Mouse (Mus musculus): ENCODE measurements at regions not wholly inside any gene's neighbourhood (a gene's known extent, or its start where the extent isn't known, plus 50 kb on each side); places are given as distances from the start of the nearest gene placed in this dataset.

- no peak for TF ChIP-seq POLR2A (IDR thresholded peaks at IDR 0.05; ENCODE audit: control insufficient read depth, low read depth, low read length)
- TF ChIP-seq CTCF (IDR thresholded peaks at IDR 0.05; ENCODE audit: control insufficient read depth, insufficient read depth, insufficient replicate concordance, low read depth, low read length): no peak
- no peaks in the 10 kb centered on the region for H3K36me3 ChIP-seq (ENCODE audit: control insufficient read depth, insufficient read depth, low read length)
- H3K27ac ChIP-seq (ENCODE audit: control insufficient read depth, insufficient read depth, low read depth, low read length): no peak overlapping the region
- no peaks in the 10 kb centered on the region for H3K4me1 ChIP-seq (ENCODE audit: control insufficient read depth, insufficient read depth, low read length)
- no peak overlapping the region for H3K4me3 ChIP-seq (ENCODE audit: control insufficient read depth, low read depth, low read length)
- no peaks in the 10 kb centered on the region for H3K27me3 ChIP-seq (ENCODE audit: control insufficient read depth, insufficient read depth, low read length)
Observed at GRCm38 (mm10) chr3:148115576-148115975, 874.8 kb downstream of the Adgrl2 start.

GRCm38 (mm10) chr3:148112204-148112603, 878.2 kb downstream of the Adgrl2 start:
- Histone ChIP-seq H3K4me1 (ENCODE audit: control insufficient read depth, insufficient read depth, low read length) (no peaks in the 10 kb centered on the region), H3K27ac (ENCODE audit: control insufficient read depth, insufficient read depth, low read depth, low read length) (no peak overlapping the region), H3K4me3 (ENCODE audit: control insufficient read depth, low read depth, low read length) (no peak overlapping the region), H3K36me3 (ENCODE audit: control insufficient read depth, insufficient read depth, low read length) (no peaks in the 10 kb centered on the region), H3K27me3 (ENCODE audit: control insufficient read depth, insufficient read depth, low read length) (no peaks in the 10 kb centered on the region)
- TF ChIP-seq CTCF (IDR thresholded peaks at IDR 0.05; ENCODE audit: control insufficient read depth, insufficient read depth, insufficient replicate concordance, low read depth, low read length) (no peak), POLR2A (IDR thresholded peaks at IDR 0.05; ENCODE audit: control insufficient read depth, low read depth, low read length) (no peak)

- Histone ChIP-seq H3K4me1 (ENCODE audit: control insufficient read depth, insufficient read depth, low read length) (no peaks in the 10 kb centered on the region), H3K27me3 (ENCODE audit: control insufficient read depth, insufficient read depth, low read length) (no peaks in the 10 kb centered on the region), H3K36me3 (ENCODE audit: control insufficient read depth, insufficient read depth, low read length) (no peaks in the 10 kb centered on the region), H3K27ac (ENCODE audit: control insufficient read depth, insufficient read depth, low read depth, low read length) (no peak overlapping the region), H3K4me3 (ENCODE audit: control insufficient read depth, low read depth, low read length) (no peak overlapping the region)
- no peak for TF ChIP-seq CTCF (IDR thresholded peaks at IDR 0.05; ENCODE audit: control insufficient read depth, insufficient read depth, insufficient replicate concordance, low read depth, low read length)
Observed at GRCm38 (mm10) chr3:148107031-148107430, 883.3 kb downstream of the Adgrl2 start.

- Histone ChIP-seq H3K4me3 (ENCODE audit: control insufficient read depth, low read depth, low read length) (no peak overlapping the region), H3K27ac (ENCODE audit: control insufficient read depth, insufficient read depth, low read depth, low read length) (no peak overlapping the region), H3K36me3 (ENCODE audit: control insufficient read depth, insufficient read depth, low read length) (no peaks in the 10 kb centered on the region), H3K27me3 (ENCODE audit: control insufficient read depth, insufficient read depth, low read length) (no peaks in the 10 kb centered on the region), H3K4me1 (ENCODE audit: control insufficient read depth, insufficient read depth, low read length) (no peaks in the 10 kb centered on the region)
- TF ChIP-seq CTCF (IDR thresholded peaks at IDR 0.05; ENCODE audit: control insufficient read depth, insufficient read depth, insufficient replicate concordance, low read depth, low read length): no peak
- no peak for TF ChIP-seq POLR2A (IDR thresholded peaks at IDR 0.05; ENCODE audit: control insufficient read depth, low read depth, low read length)
Observed at GRCm38 (mm10) chr3:148093930-148094329, 896.4 kb downstream of the Adgrl2 start.

- TF ChIP-seq CTCF (IDR thresholded peaks at IDR 0.05; ENCODE audit: control insufficient read depth, insufficient read depth, insufficient replicate concordance, low read depth, low read length): no peak
- no peak overlapping the region for H3K4me3 ChIP-seq (ENCODE audit: control insufficient read depth, low read depth, low read length)
- no peaks in the 10 kb centered on the region for H3K36me3 ChIP-seq (ENCODE audit: control insufficient read depth, insufficient read depth, low read length)
- H3K27me3 ChIP-seq (ENCODE audit: control insufficient read depth, insufficient read depth, low read length): no peaks in the 10 kb centered on the region
- no peak overlapping the region for H3K27ac ChIP-seq (ENCODE audit: control insufficient read depth, insufficient read depth, low read depth, low read length)
- H3K4me1 ChIP-seq (ENCODE audit: control insufficient read depth, insufficient read depth, low read length): no peaks in the 10 kb centered on the region
Observed at GRCm38 (mm10) chr3:148075841-148076240, 914.5 kb downstream of the Adgrl2 start.

GRCm38 (mm10) chr3:148066701-148067100, 923.7 kb downstream of the Adgrl2 start:
- H3K27ac ChIP-seq (ENCODE audit: control insufficient read depth, insufficient read depth, low read depth, low read length): no peak overlapping the region
- H3K27me3 ChIP-seq (ENCODE audit: control insufficient read depth, insufficient read depth, low read length): no peaks in the 10 kb centered on the region
- no peaks in the 10 kb centered on the region for H3K4me1 ChIP-seq (ENCODE audit: control insufficient read depth, insufficient read depth, low read length)
- no peak for TF ChIP-seq POLR2A (IDR thresholded peaks at IDR 0.05; ENCODE audit: control insufficient read depth, low read depth, low read length)
- H3K4me3 ChIP-seq (ENCODE audit: control insufficient read depth, low read depth, low read length): no peak overlapping the region
- H3K36me3 ChIP-seq (ENCODE audit: control insufficient read depth, insufficient read depth, low read length): no peaks in the 10 kb centered on the region

GRCm38 (mm10) chr3:148056074-148056473, 934.3 kb downstream of the Adgrl2 start:
- Histone ChIP-seq H3K36me3 (ENCODE audit: control insufficient read depth, insufficient read depth, low read length) (no peaks in the 10 kb centered on the region), H3K4me3 (ENCODE audit: control insufficient read depth, low read depth, low read length) (no peak overlapping the region), H3K27me3 (ENCODE audit: control insufficient read depth, insufficient read depth, low read length) (no peaks in the 10 kb centered on the region), H3K4me1 (ENCODE audit: control insufficient read depth, insufficient read depth, low read length) (no peaks in the 10 kb centered on the region), H3K27ac (ENCODE audit: control insufficient read depth, insufficient read depth, low read depth, low read length) (no peak overlapping the region)
- no peak for TF ChIP-seq CTCF (IDR thresholded peaks at IDR 0.05; ENCODE audit: control insufficient read depth, insufficient read depth, insufficient replicate concordance, low read depth, low read length)
- TF ChIP-seq POLR2A (IDR thresholded peaks at IDR 0.05; ENCODE audit: control insufficient read depth, low read depth, low read length): no peak

GRCm38 (mm10) chr3:148052516-148052915, 937.8 kb downstream of the Adgrl2 start:
- Histone ChIP-seq H3K4me3 (ENCODE audit: control insufficient read depth, low read depth, low read length) (no peak overlapping the region), H3K4me1 (ENCODE audit: control insufficient read depth, insufficient read depth, low read length) (no peaks in the 10 kb centered on the region), H3K27ac (ENCODE audit: control insufficient read depth, insufficient read depth, low read depth, low read length) (no peak overlapping the region), H3K27me3 (ENCODE audit: control insufficient read depth, insufficient read depth, low read length) (no peaks in the 10 kb centered on the region), H3K36me3 (ENCODE audit: control insufficient read depth, insufficient read depth, low read length) (no peaks in the 10 kb centered on the region)
- TF ChIP-seq CTCF (IDR thresholded peaks at IDR 0.05; ENCODE audit: control insufficient read depth, insufficient read depth, insufficient replicate concordance, low read depth, low read length) (no peak), POLR2A (IDR thresholded peaks at IDR 0.05; ENCODE audit: control insufficient read depth, low read depth, low read length) (no peak)

All from testis, adult 2 months (tissue).